Mouse (Mus musculus) forebrain, postnatal 0 days (tissue): ENCODE data around the gene Opalin. TPM values are rescaled to one million over a fixed set of nuclear protein-coding genes. Genes with fewer than 3 reads are reported as not detected.
A peak's percentile ranks its signal among the peaks of the same experiment; 100 is the strongest.

Experiments used
- ATAC-seq: fragments of 200-750 bp; cut with Nextera tagmentation; 2 replicates; pipeline ENCODE4 v1.8.0; 2017; ENCODE audit warnings: mild to moderate bottlenecking, moderate library complexity
- DNase-seq: peaks from one replicate; pipeline ENCODE4 v3.0.0-alpha.2; 2015
- H3K27ac ChIP-seq: fragments of 300-500 bp; sonication (generic); 2 replicates; pipeline ENCODE4 v1.5.1; 2014; ENCODE audit warnings: low read depth, mild to moderate bottlenecking, antibody characterized with exemption, low read length, moderate library complexity, mixed read lengths
- H3K27me3 ChIP-seq: fragments of 300-500 bp; sonication (generic); 2 replicates; pipeline ENCODE4 v1.6.1; 2014; ENCODE audit warnings: mild to moderate bottlenecking, low read length, mixed read lengths; ENCODE audit not compliant: insufficient read depth
- H3K36me3 ChIP-seq: fragments of 300-500 bp; sonication (generic); 2 replicates; pipeline ENCODE4 v1.6.1; 2014; ENCODE audit warnings: mild to moderate bottlenecking, moderate library complexity; ENCODE audit not compliant: insufficient read depth
- H3K4me1 ChIP-seq: fragments of 300-500 bp; sonication (generic); 2 replicates; pipeline ENCODE4 v1.6.1; 2014; ENCODE audit warnings: antibody characterized with exemption; ENCODE audit not compliant: insufficient read depth
- H3K4me2 ChIP-seq: fragments of 300-500 bp; sonication (generic); 2 replicates; pipeline ENCODE4 v1.6.1; 2014; ENCODE audit warnings: low read depth, mild to moderate bottlenecking, moderate library complexity
- H3K4me3 ChIP-seq: fragments of 300-500 bp; sonication (generic); 2 replicates; pipeline ENCODE4 v1.5.1; 2014; ENCODE audit warnings: low read depth, low read length, mixed read lengths
- H3K9ac ChIP-seq: fragments of 300-500 bp; sonication (generic); 2 replicates; pipeline ENCODE4 v1.6.1; 2014; ENCODE audit warnings: mild to moderate bottlenecking
- H3K9me3 ChIP-seq: fragments of 300-500 bp; sonication (generic); 2 replicates; pipeline ENCODE4 v1.6.1; 2016; ENCODE audit warnings: low read length
- CTCF ChIP-seq: sonication (generic); IDR thresholded peaks from 2 replicates; pipeline ENCODE4 v1.5.1; 2016; ENCODE audit warnings: antibody characterized with exemption, control low read depth, low read depth
- WGBS: fragments of 180-500 bp; shearing (Covaris S2); extraction: QIAGEN DNeasy Blood & Tissue Kit; methylation state at CpG from one replicate; pipeline ENCODE4 v1.1.7; 2014; 5-methylcytosine and 5-hydroxymethylcytosine counted together
- polyA plus RNA-seq: library from polyadenylated mRNA; unstranded; fragments of >200 nt; fragmentation: Nextera tagmentation; extraction: Ambion mirVana; gene quantifications from 2 replicates; pipeline ENCODE4 v1.2.1, GENCODE M21; 2015
- total RNA-seq: library from RNA; depleted of rRNA; stranded (reverse); fragments of >200 nt; gene quantifications from 2 replicates; pipeline ENCODE4 v1.2.3, GENCODE M21; 2014; rRNA removed

Gene Opalin
- total RNA-seq (not detected in 2 replicates), polyA plus RNA-seq (not detected in 2 replicates)

DNA sequence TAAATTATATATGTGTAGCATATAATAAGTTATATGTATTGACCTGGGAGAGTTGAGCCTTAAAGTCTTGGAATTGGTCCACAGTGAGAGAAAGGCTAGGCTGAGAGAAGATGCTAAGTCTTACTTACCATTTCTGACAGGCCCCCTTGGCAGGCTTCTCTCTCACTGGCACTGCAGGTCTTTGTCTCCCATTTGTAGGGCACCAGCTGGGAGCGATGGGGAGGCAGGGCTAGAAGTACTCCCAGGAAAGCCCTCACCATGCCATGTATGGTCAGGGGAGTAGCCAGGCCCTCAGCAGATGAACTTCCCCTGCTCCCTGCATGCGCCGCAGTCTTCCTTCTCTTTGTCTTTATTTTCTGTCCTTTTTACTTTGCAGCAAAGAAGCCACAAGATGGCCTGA is at the start of gene Opalin:
TSS of gene Opalin (minus strand) at position 208 of the 400 bp plus-strand sequence.
- H3K9me3 ChIP-seq: no peaks in the 10 kb centered on the region
- no peak within 1 kb of the TSS for H3K27ac ChIP-seq
- no peak for DNase-seq
- H3K4me2 ChIP-seq: no peak within 1 kb of the TSS
- no peaks in the 10 kb centered on the region for H3K4me1 ChIP-seq
- no peaks in the 10 kb centered on the region for H3K36me3 ChIP-seq
- no peak within 1 kb of the TSS for H3K4me3 ChIP-seq
- TF ChIP-seq CTCF: no peak
- no peak within 1 kb of the TSS for H3K9ac ChIP-seq
- 89% methylated on average over 3 of the region's 3 CpGs for WGBS
- no peak; the same call in 1 of the 2 replicates for ATAC-seq
- no peaks in the 10 kb centered on the region for H3K27me3 ChIP-seq

DNA sequence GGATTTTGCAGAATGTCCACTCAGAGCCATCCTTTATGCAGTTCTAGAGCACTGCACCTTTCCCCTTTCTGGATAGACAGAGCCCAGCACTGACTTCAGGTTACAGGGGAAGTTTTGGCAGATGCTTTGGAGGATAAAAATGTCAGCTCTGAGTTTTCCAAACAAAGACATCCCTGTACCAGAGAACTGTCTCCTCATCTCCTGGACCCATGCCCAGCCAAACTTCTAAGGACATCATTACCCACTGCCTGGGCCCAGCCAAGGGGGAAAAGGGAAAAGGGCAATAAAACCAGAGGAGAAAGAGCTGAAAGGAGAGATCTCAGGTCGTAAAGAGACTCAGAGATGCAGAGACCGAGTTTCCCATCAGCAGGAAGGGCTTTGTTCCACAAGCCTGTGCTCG is 46.1 kb upstream of the Opalin start:
- H3K9ac ChIP-seq: no peak overlapping the region
- H3K4me1 ChIP-seq: no peaks in the 10 kb centered on the region
- TF ChIP-seq CTCF: no peak
- H3K27me3 ChIP-seq: no peaks in the 10 kb centered on the region
- WGBS: 25% methylated on average over 3 of the region's 3 CpGs
- no peak overlapping the region for H3K27ac ChIP-seq
- DNase-seq: no peak
- no peak overlapping the region for H3K4me3 ChIP-seq
- no peak for ATAC-seq
- no peaks in the 10 kb centered on the region for H3K9me3 ChIP-seq
- H3K4me2 ChIP-seq: no peak overlapping the region
- H3K36me3 ChIP-seq: no peaks in the 10 kb centered on the region

DNA sequence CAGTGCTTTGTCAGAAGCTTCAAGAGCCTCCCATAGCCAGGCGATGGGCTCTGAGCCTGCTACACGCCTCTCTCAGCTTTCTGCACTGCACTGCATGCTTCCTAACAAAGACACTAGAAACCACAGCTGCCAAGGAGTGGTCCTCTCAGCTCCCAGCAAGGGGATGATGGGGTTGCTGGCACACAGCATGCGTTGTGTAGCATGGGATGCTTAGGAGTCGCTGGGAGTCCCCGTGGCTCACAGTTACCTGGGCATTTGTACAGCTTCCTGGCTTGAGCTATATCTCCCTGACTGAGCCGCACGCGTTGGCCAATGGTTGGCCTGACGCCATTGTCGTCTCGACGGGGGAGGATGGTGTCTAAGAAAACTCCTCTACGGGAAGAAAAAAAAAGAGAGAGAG is 43.0 kb upstream of the Opalin start:
- no peak overlapping the region for H3K4me2 ChIP-seq
- H3K36me3 ChIP-seq: no peaks in the 10 kb centered on the region
- WGBS: 63% methylated on average over 13 of the region's 13 CpGs
- H3K9ac ChIP-seq: no peak overlapping the region
- H3K27ac ChIP-seq: no peak overlapping the region
- H3K4me3 ChIP-seq: no peak overlapping the region
- TF ChIP-seq CTCF: no peak
- H3K4me1 ChIP-seq: no peaks in the 10 kb centered on the region
- H3K27me3 ChIP-seq: no peaks in the 10 kb centered on the region
- no peaks in the 10 kb centered on the region for H3K9me3 ChIP-seq
- peak; percentile 81 for ATAC-seq
- DNase-seq: peak; percentile 46

DNA sequence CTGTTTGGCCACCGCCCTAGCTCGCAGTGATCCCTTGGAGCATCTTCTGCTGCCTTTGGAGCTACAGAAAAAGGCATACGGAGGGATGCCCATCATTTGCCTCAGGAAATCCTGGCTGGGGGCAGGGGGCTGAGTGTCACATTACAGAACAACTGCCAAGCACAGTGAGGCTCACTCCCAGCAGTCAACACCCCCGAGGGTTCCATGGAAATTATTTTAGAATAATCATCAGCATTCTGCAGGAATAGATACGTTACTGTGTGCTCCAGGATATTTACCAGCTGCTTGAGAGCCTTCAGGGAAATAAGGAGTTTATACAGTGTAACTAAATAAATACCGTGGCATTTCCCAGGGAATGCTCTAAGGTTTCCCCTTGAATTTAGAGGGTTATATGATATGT is 41.4 kb upstream of the Opalin start:
- TF ChIP-seq CTCF: no peak
- Histone ChIP-seq H3K4me3 (no peak overlapping the region), H3K36me3 (no peaks in the 10 kb centered on the region), H3K4me2 (no peak overlapping the region), H3K27me3 (no peaks in the 10 kb centered on the region), H3K4me1 (peaks cover 2% of the 10 kb centered on the region; the same call in 1 of the 2 replicates), H3K9ac (no peak overlapping the region), H3K9me3 (no peaks in the 10 kb centered on the region), H3K27ac (no peak overlapping the region)
- no peak for ATAC-seq
- WGBS: 62% methylated on average over 6 of the region's 6 CpGs
- no peak for DNase-seq

DNA sequence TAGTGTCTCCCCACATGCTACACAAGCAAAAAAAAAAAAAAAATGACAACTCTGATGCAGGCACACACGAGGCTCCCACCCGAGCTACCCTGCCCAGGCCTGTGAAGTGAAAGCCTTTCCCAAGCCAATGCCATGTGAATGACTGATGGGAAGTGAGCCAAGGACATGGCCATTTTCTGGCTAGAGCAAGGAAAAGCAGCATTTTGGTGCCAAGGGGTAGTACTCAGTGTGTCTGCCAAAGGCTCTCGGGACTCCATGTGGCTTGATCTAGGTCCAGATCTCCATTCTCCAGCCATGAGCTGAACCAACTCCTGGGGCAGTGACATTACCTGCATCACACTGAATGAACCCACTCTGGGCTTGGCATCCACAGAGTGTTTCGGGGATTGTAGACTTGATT is 40.4 kb upstream of the Opalin start:
- no peak for TF ChIP-seq CTCF
- Histone ChIP-seq H3K9me3 (no peaks in the 10 kb centered on the region), H3K36me3 (no peaks in the 10 kb centered on the region), H3K4me3 (no peak overlapping the region), H3K4me1 (peaks cover 2% of the 10 kb centered on the region; the same call in 1 of the 2 replicates), H3K27me3 (no peaks in the 10 kb centered on the region; the same call in 1 of the 2 replicates), H3K27ac (no peak overlapping the region), H3K4me2 (no peak overlapping the region), H3K9ac (no peak overlapping the region)
- WGBS: 45% methylated on average over 4 of the region's 4 CpGs
- ATAC-seq: peak; percentile 28; the same call in 1 of the 2 replicates
- DNase-seq: peak; percentile 46

DNA sequence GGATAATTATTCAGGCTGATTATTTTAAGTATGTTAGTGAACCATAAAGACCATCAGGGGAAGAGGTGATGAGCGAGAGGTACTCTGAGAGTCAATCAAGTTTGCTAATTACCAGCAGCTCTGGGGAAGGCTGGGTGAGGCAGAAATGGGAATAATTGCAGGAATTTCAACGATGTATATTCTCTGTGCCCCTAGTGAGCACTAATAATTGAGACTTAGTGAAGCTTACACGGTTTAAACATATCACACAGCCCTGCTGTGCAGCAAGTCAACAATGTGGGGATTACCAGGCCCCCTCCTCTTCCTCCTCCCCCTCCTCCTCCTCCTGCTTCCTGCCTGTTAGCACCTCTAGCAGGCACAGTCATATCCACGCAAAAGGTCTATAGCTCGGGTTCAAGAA is 37.7 kb upstream of the Opalin start:
- H3K4me2 ChIP-seq: no peak overlapping the region
- ATAC-seq: peak; percentile 21; the same call in 1 of the 2 replicates
- WGBS: 6% methylated on average over 5 of the region's 5 CpGs
- no peak overlapping the region for H3K9ac ChIP-seq
- no peak for TF ChIP-seq CTCF
- no peaks in the 10 kb centered on the region for H3K9me3 ChIP-seq
- no peak overlapping the region for H3K4me3 ChIP-seq
- H3K4me1 ChIP-seq: peaks cover 2% of the 10 kb centered on the region; the same call in 1 of the 2 replicates
- no peaks in the 10 kb centered on the region; the same call in 1 of the 2 replicates for H3K27me3 ChIP-seq
- no peak for DNase-seq
- H3K27ac ChIP-seq: no peak overlapping the region
- no peaks in the 10 kb centered on the region for H3K36me3 ChIP-seq

DNA sequence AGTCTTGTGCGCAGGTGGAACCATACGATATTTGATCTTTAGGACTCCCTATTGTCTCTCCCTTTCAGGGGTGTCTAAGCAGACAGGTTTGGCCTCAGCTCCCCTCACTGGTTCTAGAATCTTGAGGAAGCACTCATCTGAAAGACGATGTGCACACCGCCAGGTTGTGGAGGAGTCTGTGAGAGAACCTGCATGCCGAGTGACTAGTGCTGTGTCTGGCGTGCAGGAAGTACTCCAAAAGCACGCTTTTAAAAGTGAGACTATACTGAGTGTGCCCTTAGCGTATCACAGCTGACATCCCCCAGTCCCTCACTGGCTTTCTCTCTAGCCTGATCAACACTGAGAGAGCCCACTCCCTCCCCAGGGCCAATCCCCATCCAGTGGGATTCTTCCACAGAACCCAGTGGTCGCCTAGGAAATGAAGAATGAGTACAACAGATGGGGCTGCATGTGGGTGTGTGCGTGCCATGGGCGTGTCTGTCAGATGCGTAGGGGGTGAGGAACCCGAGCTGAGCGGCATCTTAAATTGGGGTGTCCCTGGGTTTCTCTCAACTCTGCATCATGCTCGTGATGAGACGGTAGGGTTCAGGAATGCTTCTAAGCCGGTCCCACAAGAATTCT is 37.1 kb upstream of the Opalin start:
- 29% methylated on average over 17 of the region's 17 CpGs for WGBS
- Histone ChIP-seq H3K4me2 (no peak overlapping the region), H3K9ac (no peak overlapping the region), H3K4me3 (no peak overlapping the region), H3K4me1 (peaks cover 7% of the 10 kb centered on the region; the same call in 1 of the 2 replicates), H3K27ac (no peak overlapping the region), H3K9me3 (no peaks in the 10 kb centered on the region), H3K27me3 (no peaks in the 10 kb centered on the region; the same call in 1 of the 2 replicates), H3K36me3 (no peaks in the 10 kb centered on the region)
- no peak for TF ChIP-seq CTCF
- no peak for DNase-seq
- ATAC-seq: peak; percentile 68
